Mouse (Mus musculus): Measurements from ENCODE around the gene Vgll4. TPM values are rescaled to one million over a fixed set of nuclear protein-coding genes. Genes with fewer than 3 reads are reported as not detected.

The Vgll4 gene
- polyA plus RNA-seq, 1 experiment from 2014 or later: 58.9 TPM

DNA sequence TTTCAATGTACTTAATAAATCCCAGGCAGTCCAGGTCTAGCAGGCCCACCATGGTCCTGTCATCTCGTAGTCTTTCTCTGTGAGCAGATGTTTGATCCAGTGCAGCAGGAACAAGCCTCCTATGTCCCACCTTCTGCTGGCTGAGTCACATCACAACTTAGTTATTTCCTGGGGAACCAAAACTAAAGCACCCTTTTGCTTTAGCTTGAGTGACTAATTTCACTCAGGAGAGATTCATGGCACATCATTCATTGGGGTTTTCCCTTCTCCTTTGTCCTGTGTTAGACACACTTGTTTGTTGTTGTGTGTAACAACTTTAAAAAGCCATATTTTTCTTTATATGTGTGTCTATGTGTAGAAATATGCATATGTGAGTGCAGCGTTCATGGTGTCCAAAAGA lies 126.9 kb downstream of the Vgll4 start:
- Histone ChIP-seq H3K9me3 (replicated peaks; ENCODE audit: control insufficient read depth, low read length) (no peaks in the 10 kb centered on the region), H3K4me3 (ENCODE audit: low read depth, low read length) (no peak overlapping the region), H3K4me2 (ENCODE audit: low read depth, low read length) (no peak overlapping the region), H3K27ac (replicated peaks; ENCODE audit: low read depth, low read length) (no peak overlapping the region), H3K27me3 (ENCODE audit: control insufficient read depth, insufficient read depth, low read length) (no peaks in the 10 kb centered on the region), H3K4me1 (ENCODE audit: control insufficient read depth, insufficient read depth, low read length) (peaks cover 3% of the 10 kb centered on the region; the same call in 1 of the 2 replicates), H3K36me3 (replicated peaks; ENCODE audit: control insufficient read depth, insufficient read depth, low read depth, low read length) (no peaks in the 10 kb centered on the region), H3K9ac (replicated peaks; ENCODE audit: low read length) (no peak overlapping the region)
- no peak for ATAC-seq (replicated peaks; ENCODE audit: insufficient number of reproducible peaks, low FRiP score, low TSS enrichment, low read depth)
- DNase-seq (ENCODE audit: low spot score): no peak
- 88% methylated on average over 2 of the region's 2 CpGs for WGBS

DNA sequence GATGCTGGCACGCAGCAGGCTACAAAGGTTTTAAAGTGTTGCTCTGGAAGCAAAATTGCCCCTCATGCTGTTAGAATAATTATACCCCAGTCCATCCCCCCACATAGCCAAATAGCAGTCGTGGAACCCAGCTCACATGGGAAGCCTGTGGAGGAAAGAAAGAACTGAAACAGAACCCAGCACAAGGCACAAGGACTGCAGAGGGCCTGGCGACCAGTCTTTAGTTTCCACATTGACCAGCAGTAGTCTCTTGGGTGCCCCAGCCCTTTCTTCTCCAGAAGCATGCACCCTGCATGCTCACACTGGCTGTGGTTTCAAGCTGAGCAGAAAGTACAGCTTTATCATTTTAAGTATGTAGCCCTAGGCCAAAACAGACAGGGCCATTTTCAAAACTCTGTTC lies 127.7 kb downstream of the Vgll4 start:
- Histone ChIP-seq H3K27ac (replicated peaks; ENCODE audit: low read depth, low read length) (no peak overlapping the region), H3K4me1 (ENCODE audit: control insufficient read depth, insufficient read depth, low read length) (peaks cover 3% of the 10 kb centered on the region; the same call in 1 of the 2 replicates)
- no peak for ATAC-seq (replicated peaks; ENCODE audit: insufficient number of reproducible peaks, low FRiP score, low TSS enrichment, low read depth)

DNA sequence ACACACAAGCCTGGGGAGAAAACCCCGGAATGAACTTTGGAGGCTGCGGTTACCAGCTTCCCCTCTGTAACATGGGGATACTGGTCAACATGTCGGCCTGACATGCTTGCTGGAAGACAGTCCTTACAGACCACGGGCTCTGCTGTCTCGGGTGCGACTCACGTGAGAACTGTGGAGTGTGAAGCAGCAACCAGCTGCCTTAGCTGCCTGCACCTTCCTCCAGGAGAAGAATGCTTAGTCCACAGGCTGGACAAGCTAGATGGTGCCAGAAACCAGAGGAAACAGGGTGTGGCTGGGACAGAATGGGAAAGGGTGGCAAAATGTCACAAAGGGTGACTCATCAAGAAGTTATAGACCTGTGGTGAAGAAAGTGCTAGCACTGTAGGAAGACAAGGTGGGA lies 129.8 kb downstream of the Vgll4 start:
- ATAC-seq (replicated peaks; ENCODE audit: insufficient number of reproducible peaks, low FRiP score, low TSS enrichment, low read depth) (no peak), DNase-seq (ENCODE audit: low spot score) (no peak)
- no peaks in the 10 kb centered on the region for H3K4me1 ChIP-seq (ENCODE audit: control insufficient read depth, insufficient read depth, low read length)
- H3K27me3 ChIP-seq (ENCODE audit: control insufficient read depth, insufficient read depth, low read length): no peaks in the 10 kb centered on the region
- H3K4me2 ChIP-seq (ENCODE audit: low read depth, low read length): no peak overlapping the region
- no peaks in the 10 kb centered on the region for H3K36me3 ChIP-seq (replicated peaks; ENCODE audit: control insufficient read depth, insufficient read depth, low read depth, low read length)
- WGBS: 89% methylated on average over 7 of the region's 7 CpGs
- no peak overlapping the region for H3K27ac ChIP-seq (replicated peaks; ENCODE audit: low read depth, low read length)
- no peaks in the 10 kb centered on the region for H3K9me3 ChIP-seq (replicated peaks; ENCODE audit: control insufficient read depth, low read length)
- no peak overlapping the region for H3K9ac ChIP-seq (replicated peaks; ENCODE audit: low read length)
- no peak overlapping the region for H3K4me3 ChIP-seq (ENCODE audit: low read depth, low read length)

More for the DNA sequence above, 127.7 kb downstream of the Vgll4 start:
- no peaks in the 10 kb centered on the region for H3K27me3 ChIP-seq (ENCODE audit: control insufficient read depth, insufficient read depth, low read length)
- H3K9ac ChIP-seq (replicated peaks; ENCODE audit: low read length): 0 out of 2 replicates have a peak overlapping the region, but pooled peaks have one; percentile 2
- no peak overlapping the region for H3K4me2 ChIP-seq (ENCODE audit: low read depth, low read length)
- no peak for DNase-seq (ENCODE audit: low spot score)
- 67% methylated on average over 3 of the region's 3 CpGs for WGBS
- no peaks in the 10 kb centered on the region for H3K9me3 ChIP-seq (replicated peaks; ENCODE audit: control insufficient read depth, low read length)
- no peak overlapping the region for H3K4me3 ChIP-seq (ENCODE audit: low read depth, low read length)
- H3K36me3 ChIP-seq (replicated peaks; ENCODE audit: control insufficient read depth, insufficient read depth, low read depth, low read length): no peaks in the 10 kb centered on the region

GRCm38 (mm10) chr6:114838872-114839271 lies 130.9 kb downstream of the Vgll4 start:
- H3K4me2 ChIP-seq (ENCODE audit: low read depth, low read length): no peak overlapping the region
- H3K9me3 ChIP-seq (replicated peaks; ENCODE audit: control insufficient read depth, low read length): no peaks in the 10 kb centered on the region
- H3K27ac ChIP-seq (replicated peaks; ENCODE audit: low read depth, low read length): no peak overlapping the region
- no peak for DNase-seq (ENCODE audit: low spot score)
- H3K36me3 ChIP-seq (replicated peaks; ENCODE audit: control insufficient read depth, insufficient read depth, low read depth, low read length): no peaks in the 10 kb centered on the region
- 85% methylated on average over 4 of the region's 4 CpGs for WGBS
- H3K9ac ChIP-seq (replicated peaks; ENCODE audit: low read length): no peak overlapping the region
- no peaks in the 10 kb centered on the region for H3K4me1 ChIP-seq (ENCODE audit: control insufficient read depth, insufficient read depth, low read length)
- H3K4me3 ChIP-seq (ENCODE audit: low read depth, low read length): no peak overlapping the region
- ATAC-seq (replicated peaks; ENCODE audit: insufficient number of reproducible peaks, low FRiP score, low TSS enrichment, low read depth): no peak
- no peaks in the 10 kb centered on the region for H3K27me3 ChIP-seq (ENCODE audit: control insufficient read depth, insufficient read depth, low read length)

DNA sequence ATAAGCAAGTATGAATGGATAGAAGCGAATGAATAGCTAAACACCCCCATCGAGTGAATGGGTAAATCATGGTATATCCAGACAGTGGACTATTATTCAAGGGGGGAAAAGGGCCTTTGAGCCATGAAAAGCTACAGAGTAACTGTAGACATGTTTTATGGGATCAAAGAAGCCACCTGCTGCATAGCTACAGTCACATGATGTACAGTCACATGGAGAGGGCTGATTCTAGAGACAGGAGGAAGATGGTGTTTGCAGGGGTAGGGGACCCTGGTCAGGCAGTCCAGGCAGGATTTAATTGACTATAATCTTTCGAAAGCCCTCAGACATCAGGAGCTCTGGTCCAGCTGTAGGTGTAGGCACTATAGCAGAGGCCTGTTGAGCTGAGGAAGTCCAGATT lies 133.4 kb downstream of the Vgll4 start:
- 84% methylated on average over 3 of the region's 3 CpGs for WGBS
- ATAC-seq (replicated peaks; ENCODE audit: insufficient number of reproducible peaks, low FRiP score, low TSS enrichment, low read depth) (no peak), DNase-seq (ENCODE audit: low spot score) (no peak)
- Histone ChIP-seq H3K36me3 (replicated peaks; ENCODE audit: control insufficient read depth, insufficient read depth, low read depth, low read length) (no peaks in the 10 kb centered on the region), H3K9ac (replicated peaks; ENCODE audit: low read length) (no peak overlapping the region), H3K4me3 (ENCODE audit: low read depth, low read length) (no peak overlapping the region), H3K9me3 (replicated peaks; ENCODE audit: control insufficient read depth, low read length) (no peaks in the 10 kb centered on the region), H3K27me3 (ENCODE audit: control insufficient read depth, insufficient read depth, low read length) (no peaks in the 10 kb centered on the region), H3K27ac (replicated peaks; ENCODE audit: low read depth, low read length) (no peak overlapping the region), H3K4me2 (ENCODE audit: low read depth, low read length) (no peak overlapping the region), H3K4me1 (ENCODE audit: control insufficient read depth, insufficient read depth, low read length) (no peaks in the 10 kb centered on the region; the same call in 1 of the 2 replicates)

GRCm38 (mm10) chr6:114835752-114836151 lies 134.0 kb downstream of the Vgll4 start:
- H3K36me3 ChIP-seq (replicated peaks; ENCODE audit: control insufficient read depth, insufficient read depth, low read depth, low read length): no peaks in the 10 kb centered on the region
- 93% methylated on average over 1 of the region's 1 CpGs for WGBS
- DNase-seq (ENCODE audit: low spot score): no peak
- H3K4me2 ChIP-seq (ENCODE audit: low read depth, low read length): no peak overlapping the region
- no peak overlapping the region for H3K9ac ChIP-seq (replicated peaks; ENCODE audit: low read length)
- H3K27me3 ChIP-seq (ENCODE audit: control insufficient read depth, insufficient read depth, low read length): no peaks in the 10 kb centered on the region
- H3K9me3 ChIP-seq (replicated peaks; ENCODE audit: control insufficient read depth, low read length): no peaks in the 10 kb centered on the region
- H3K4me3 ChIP-seq (ENCODE audit: low read depth, low read length): no peak overlapping the region
- no peak for ATAC-seq (replicated peaks; ENCODE audit: insufficient number of reproducible peaks, low FRiP score, low TSS enrichment, low read depth)
- no peak overlapping the region for H3K27ac ChIP-seq (replicated peaks; ENCODE audit: low read depth, low read length)
- H3K4me1 ChIP-seq (ENCODE audit: control insufficient read depth, insufficient read depth, low read length): no peaks in the 10 kb centered on the region; the same call in 1 of the 2 replicates

DNA sequence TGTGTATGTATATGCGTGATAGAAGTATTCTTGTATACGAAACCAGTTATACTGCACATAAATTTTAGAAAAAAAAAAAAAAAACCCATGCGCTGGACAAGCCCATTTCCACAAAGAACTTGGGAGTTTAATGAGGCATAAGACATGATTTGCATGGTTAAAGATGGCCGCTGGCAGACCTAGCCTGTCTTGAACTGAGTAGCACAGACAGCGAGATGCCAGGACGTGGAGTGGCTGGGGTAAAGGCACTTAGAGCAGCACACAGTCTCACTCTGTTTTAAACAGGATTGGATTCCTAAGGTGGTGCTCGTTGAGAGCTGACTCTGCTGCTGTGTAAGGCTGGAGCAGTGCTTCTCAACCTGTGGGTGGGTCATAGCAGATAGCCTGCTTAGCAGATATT lies 134.4 kb downstream of the Vgll4 start:
- DNase-seq (ENCODE audit: low spot score) (no peak), ATAC-seq (replicated peaks; ENCODE audit: insufficient number of reproducible peaks, low FRiP score, low TSS enrichment, low read depth) (no peak)
- no peaks in the 10 kb centered on the region for H3K36me3 ChIP-seq (replicated peaks; ENCODE audit: control insufficient read depth, insufficient read depth, low read depth, low read length)

DNA sequence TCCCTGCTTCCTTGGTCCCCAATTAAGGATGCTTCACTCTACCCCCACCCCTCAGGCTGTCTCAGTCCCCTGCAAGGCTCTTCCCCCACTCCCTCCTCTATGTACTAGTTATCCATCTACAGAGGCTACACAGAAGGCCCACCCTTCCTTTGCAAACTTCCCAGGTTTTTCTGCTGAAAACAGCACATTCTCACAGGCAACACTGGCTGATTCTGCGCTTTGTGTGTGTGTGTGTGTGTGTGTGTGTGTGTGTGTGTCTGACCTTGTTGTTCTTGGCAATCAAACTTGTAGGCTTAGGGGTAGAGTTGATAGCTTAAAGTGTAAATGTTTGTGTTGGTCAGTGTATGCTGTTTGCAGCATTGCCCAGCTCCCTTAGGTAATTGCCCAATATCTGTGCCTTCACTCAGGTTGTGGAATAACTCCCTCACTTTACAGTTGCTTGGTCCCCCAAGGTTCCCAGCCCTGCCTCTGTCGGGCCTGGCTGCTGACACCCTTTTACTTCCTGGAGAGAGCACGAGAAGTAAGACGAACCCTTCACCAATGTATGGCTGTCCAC lies 135.9 kb downstream of the Vgll4 start:
- Histone ChIP-seq H3K9me3 (replicated peaks; ENCODE audit: control insufficient read depth, low read length) (no peaks in the 10 kb centered on the region), H3K27ac (replicated peaks; ENCODE audit: low read depth, low read length) (no peak overlapping the region), H3K4me2 (ENCODE audit: low read depth, low read length) (no peak overlapping the region), H3K4me3 (ENCODE audit: low read depth, low read length) (no peak overlapping the region), H3K4me1 (ENCODE audit: control insufficient read depth, insufficient read depth, low read length) (no peaks in the 10 kb centered on the region; the same call in 1 of the 2 replicates), H3K36me3 (replicated peaks; ENCODE audit: control insufficient read depth, insufficient read depth, low read depth, low read length) (no peaks in the 10 kb centered on the region), H3K27me3 (ENCODE audit: control insufficient read depth, insufficient read depth, low read length) (no peaks in the 10 kb centered on the region), H3K9ac (replicated peaks; ENCODE audit: low read length) (no peak overlapping the region)
- DNase-seq (ENCODE audit: low spot score): no peak
- 64% methylated on average over 4 of the region's 4 CpGs for WGBS
- no peak for ATAC-seq (replicated peaks; ENCODE audit: insufficient number of reproducible peaks, low FRiP score, low TSS enrichment, low read depth)

More for the DNA sequence above, 134.4 kb downstream of the Vgll4 start:
- Histone ChIP-seq H3K9me3 (replicated peaks; ENCODE audit: control insufficient read depth, low read length) (no peaks in the 10 kb centered on the region), H3K27ac (replicated peaks; ENCODE audit: low read depth, low read length) (no peak overlapping the region), H3K4me2 (ENCODE audit: low read depth, low read length) (no peak overlapping the region), H3K4me3 (ENCODE audit: low read depth, low read length) (no peak overlapping the region), H3K9ac (replicated peaks; ENCODE audit: low read length) (no peak overlapping the region), H3K4me1 (ENCODE audit: control insufficient read depth, insufficient read depth, low read length) (no peaks in the 10 kb centered on the region; the same call in 1 of the 2 replicates), H3K27me3 (ENCODE audit: control insufficient read depth, insufficient read depth, low read length) (no peaks in the 10 kb centered on the region)
- WGBS: 86% methylated on average over 7 of the region's 7 CpGs

Data from embryonic facial prominence, embryonic 11.5 days (tissue).